Mouse (Mus musculus) ovary, postnatal 10 days (tissue): ENCODE results near the gene Usp51.
"Not testable (repeated sequence)": the region's sequence is repeated elsewhere in the genome, so short reads cannot be mapped to it uniquely, and the experiment has no call there.

Source experiments
- DNase-seq: peaks from one replicate; pipeline ENCODE4 v3.0.0; 2022; ENCODE audit warnings: low spot score

Gene Usp51

GRCm38 (mm10) chrX:153006387-153006841 lies at the start of gene Usp51:
TSS of gene Usp51 (plus strand) at chrX:153006469.
- DNase-seq, result no peak

DNA sequence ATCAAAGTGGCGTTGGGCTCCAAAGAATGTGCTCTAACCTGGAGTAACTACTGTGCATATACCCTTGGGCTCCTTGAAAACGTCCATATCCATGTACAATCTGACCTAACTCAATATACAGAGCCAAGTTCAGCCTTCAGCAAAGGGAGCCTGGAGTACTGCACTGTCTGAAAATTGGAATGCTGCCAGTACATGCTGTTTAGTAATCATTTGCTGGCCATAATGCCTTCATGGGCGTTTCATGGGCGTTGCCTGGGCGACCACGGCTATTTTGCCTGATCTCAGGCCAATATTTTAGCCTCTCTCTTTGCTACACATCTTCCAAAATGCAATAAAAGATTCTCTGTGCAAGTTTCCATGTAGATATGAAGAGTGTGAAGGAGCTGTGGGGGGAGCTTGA lies 36.7 kb upstream of the Usp51 start:
- no peak for DNase-seq

- DNase-seq, result not testable (repeated sequence)
Observed at GRCm38 (mm10) chrX:152973476-152974203, 32.6 kb upstream of the Usp51 start.

- no peak for DNase-seq
Observed at GRCm38 (mm10) chrX:152974204-152974661, 32.0 kb upstream of the Usp51 start.

GRCm38 (mm10) chrX:152976538-152976937 lies 29.7 kb upstream of the Usp51 start:
- no peak for DNase-seq

GRCm38 (mm10) chrX:152985009-152985408 lies 21.3 kb upstream of the Usp51 start:
- DNase-seq, result no peak

DNA sequence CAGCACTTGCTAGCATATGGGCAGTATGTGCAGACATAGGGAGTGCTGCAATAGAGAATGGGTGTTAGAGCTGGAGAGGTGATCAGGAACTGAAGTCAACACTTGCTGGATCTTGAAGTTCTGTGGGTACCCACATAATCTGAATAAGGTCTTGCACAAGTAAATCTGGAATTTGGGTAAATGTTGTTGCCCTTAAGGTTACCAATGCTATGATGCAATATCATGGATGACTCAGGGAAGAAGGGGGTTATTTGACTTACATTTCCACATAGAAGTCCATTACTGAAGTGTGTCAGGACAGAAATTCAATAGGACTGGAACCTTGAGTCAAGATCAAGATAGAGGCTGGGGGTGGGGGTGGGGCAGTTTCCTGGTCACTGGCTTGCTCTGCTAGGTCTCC lies 16.4 kb upstream of the Usp51 start:
- DNase-seq, result not testable (repeated sequence)

DNA sequence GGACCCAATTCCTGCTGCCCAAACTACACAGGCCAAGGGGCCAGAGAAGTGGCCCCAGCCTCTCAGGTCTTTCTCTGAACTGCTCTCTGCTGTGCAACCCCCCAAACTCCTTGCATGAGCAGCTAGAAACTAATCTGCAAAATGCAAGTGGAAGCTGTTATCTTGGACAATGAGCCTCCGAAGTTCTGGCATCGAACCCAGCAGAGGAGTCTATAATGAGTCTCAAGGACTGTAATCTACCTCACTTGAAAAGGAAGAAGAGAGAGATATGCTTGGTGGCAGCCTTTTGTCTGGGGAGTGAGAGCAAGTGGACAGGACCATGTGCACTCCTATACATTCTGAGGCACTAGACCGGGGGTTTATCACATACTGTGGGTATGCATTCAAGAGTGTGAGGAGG lies 10.2 kb upstream of the Usp51 start:
- not testable (repeated sequence) for DNase-seq

DNA sequence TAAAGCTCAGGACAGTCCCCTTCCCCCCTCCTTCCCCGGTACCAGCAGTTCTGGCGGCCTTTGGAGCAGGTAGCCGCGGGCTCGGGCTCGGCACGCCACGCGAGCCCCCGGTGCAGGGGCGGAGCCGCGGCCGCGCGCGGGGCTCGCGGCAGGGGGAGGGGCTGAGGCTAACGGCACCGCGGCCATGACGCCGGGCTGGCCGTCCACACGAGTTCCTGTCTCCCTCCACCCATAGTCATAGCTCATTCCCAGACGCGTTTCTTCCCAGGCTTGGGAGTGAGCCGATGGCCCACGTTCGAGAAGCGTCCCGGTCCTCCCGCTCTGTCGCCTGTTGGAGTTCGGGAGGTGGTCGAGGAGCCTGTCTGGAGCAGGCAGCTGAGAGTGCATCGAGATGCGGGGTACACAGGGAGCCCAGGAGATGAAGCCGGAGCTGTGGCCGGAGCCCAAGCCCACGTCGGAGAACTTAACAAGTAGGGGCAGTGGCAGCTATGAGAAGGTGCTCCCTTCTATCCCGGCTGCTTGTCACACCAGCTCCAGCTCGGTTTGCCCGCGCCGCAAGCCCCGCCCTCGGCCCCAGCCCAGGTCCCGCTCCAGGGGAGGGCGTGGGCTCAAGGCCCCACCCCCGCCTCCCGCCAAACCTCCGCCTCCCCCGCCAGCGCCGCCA lies 884 bp downstream of the Usp51 start:
- DNase-seq, result peak; percentile 9

DNA sequence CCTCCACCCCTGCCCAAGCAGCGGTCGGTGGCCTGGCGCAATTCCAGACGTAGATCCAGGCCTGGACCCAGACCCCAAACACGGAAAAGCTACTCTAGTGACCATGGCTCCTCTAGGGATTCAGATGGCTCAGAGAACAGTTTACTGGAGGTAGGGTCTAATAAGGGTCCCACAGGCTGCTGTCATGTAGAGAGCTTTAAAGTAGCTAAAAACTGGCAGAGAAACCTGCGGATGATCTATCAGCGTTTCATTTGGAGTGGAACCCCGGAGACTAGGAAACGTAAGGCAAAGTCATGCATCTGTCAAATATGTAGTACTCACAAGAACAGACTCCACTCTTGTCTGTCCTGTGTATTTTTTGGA lies 1.4 kb downstream of the Usp51 start:
- no peak for DNase-seq

DNA sequence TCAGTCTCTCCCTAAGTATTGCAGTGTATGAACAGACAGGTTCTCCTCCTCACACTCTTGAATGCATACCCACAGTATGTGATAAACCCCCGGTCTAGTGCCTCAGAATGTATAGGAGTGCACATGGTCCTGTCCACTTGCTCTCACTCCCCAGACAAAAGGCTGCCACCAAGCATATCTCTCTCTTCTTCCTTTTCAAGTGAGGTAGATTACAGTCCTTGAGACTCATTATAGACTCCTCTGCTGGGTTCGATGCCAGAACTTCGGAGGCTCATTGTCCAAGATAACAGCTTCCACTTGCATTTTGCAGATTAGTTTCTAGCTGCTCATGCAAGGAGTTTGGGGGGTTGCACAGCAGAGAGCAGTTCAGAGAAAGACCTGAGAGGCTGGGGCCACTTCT lies 19.0 kb downstream of the Usp51 start:
- not testable (repeated sequence) for DNase-seq

DNA sequence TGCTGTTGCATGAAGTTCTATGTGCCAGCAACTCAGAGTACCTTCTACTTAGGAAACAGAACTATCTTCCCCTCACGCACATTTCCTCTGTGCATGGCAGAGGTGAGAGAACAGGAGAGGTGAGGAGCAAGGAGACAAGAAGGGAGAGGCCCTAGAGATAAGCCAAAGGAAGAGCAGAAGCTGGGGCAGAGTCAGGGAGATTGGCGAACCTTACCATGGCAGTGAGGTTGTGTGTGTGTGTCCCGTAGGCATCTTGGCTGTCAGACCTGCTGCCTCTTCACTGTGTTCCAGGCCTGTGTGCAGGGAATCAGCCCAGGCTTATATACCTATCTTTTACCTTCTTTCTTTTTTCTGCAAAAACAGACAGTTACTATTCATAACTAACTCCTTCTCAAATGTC lies 19.4 kb downstream of the Usp51 start:
- not testable (repeated sequence) for DNase-seq

GRCm38 (mm10) chrX:153031547-153031946 lies 25.3 kb downstream of the Usp51 start:
- DNase-seq, result not testable (repeated sequence)

GRCm38 (mm10) chrX:153037087-153037971 lies 31.1 kb downstream of the Usp51 start, which contains the start of gene Mageh1:
TSS of gene Mageh1 (minus strand) at chrX:153037575.
- DNase-seq, result peak; percentile 30

GRCm38 (mm10) chrX:153037972-153038744 lies 31.9 kb downstream of the Usp51 start:
- DNase-seq, result not testable (repeated sequence)
